Mouse (Mus musculus) thymus, adult 2 months (tissue): Measurements from ENCODE around the gene Ephx3.

Experiments used
- CTCF ChIP-seq: fragments of 200-500 bp; IDR thresholded peaks from 2 replicates; pipeline ENCODE4 v1.5.1; 2012; ENCODE audit warnings: mild to moderate bottlenecking, control low read depth, low read length, moderate library complexity, borderline replicate concordance; ENCODE audit not compliant: control insufficient read depth, poor library complexity, insufficient read depth; ENCODE audit errors: extremely low read depth
- POLR2A ChIP-seq: fragments of 200-500 bp; IDR thresholded peaks from 2 replicates; pipeline ENCODE4 v1.6.1; 2012; ENCODE audit warnings: mild to moderate bottlenecking, low read length, control low read depth, moderate library complexity; ENCODE audit not compliant: control insufficient read depth, poor library complexity, insufficient read depth; ENCODE audit errors: extremely low read depth

DNA sequence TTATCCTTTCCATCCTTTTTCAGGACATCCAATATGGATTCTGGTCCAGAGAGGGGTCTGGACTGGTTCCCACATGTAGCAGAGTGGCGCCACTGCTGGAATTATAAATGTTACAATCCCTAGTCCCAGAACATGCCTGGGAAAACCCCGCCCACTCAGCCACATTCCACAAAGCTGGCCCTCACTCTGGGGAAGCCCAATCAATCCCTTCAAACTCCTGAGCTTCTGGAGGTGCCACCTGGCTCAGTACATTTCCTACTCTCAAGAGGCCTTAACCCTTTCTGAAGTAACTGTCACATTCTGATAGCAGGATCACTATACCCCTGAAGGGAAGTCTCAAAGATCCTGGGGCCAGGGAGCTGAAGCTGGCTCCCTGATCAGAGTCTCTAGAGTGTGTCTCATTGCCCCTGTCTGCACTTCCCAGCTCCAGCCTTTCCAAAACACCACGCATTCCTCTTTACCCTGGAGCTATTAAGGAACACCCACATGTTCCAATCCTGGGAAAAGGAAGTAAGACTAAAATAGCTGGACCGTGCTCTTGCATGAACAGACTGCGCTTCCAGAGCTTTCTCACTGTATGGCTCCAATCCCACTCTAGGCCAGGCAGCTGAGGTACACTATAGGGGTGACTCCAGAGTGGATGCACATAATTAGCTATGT lies 18.4 kb upstream of the Ephx3 start:
- TF ChIP-seq CTCF (no peak), POLR2A (no peak)
